Mouse (Mus musculus): ENCODE data around the gene Spg11. TPM values are rescaled to one million over a fixed set of nuclear protein-coding genes. Genes with fewer than 3 reads are reported as not detected.

Gene Spg11
- polyA plus RNA-seq, 1 experiment from 2014 or later = 12.8 TPM

DNA sequence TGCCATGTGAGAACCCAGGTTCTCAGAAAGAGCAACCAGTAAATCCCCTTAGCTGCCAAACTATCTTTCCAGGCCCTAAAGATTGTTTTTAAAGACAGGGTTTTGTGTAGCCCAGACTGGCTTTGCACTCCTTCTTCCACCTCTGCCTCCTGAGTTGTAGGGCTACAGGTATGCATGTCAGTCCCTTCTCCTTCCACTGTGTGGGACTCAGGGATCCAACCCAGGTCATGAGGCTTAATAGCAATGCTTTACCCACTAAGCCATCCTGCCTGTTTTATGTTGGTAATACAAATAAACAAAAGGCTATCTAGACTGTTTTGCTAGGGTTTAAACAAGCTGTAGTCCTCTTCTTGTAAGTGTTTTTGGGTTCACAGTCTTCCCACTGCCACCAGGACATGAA, 39.4 kb upstream of the Spg11 start:
- H3K4me1 ChIP-seq (ENCODE audit: control insufficient read depth, insufficient read depth, low read length) = no peaks in the 10 kb centered on the region
- no peak overlapping the region for H3K4me3 ChIP-seq (ENCODE audit: low read length)
- H3K4me2 ChIP-seq (replicated peaks; ENCODE audit: low read depth, low read length) = no peak overlapping the region
- H3K27me3 ChIP-seq (ENCODE audit: control insufficient read depth, insufficient read depth, low read length) = no peaks in the 10 kb centered on the region
- no peaks in the 10 kb centered on the region for H3K9me3 ChIP-seq (ENCODE audit: control insufficient read depth, low read length)
- H3K36me3 ChIP-seq (ENCODE audit: control insufficient read depth, insufficient read depth, low read length) = no peaks in the 10 kb centered on the region; the same call in 1 of the 2 replicates
- no peak for ATAC-seq (ENCODE audit: low FRiP score, low TSS enrichment)
- H3K9ac ChIP-seq (ENCODE audit: low read depth, low read length) = no peak overlapping the region
- no peak overlapping the region for H3K27ac ChIP-seq (ENCODE audit: low read depth, low read length)

DNA sequence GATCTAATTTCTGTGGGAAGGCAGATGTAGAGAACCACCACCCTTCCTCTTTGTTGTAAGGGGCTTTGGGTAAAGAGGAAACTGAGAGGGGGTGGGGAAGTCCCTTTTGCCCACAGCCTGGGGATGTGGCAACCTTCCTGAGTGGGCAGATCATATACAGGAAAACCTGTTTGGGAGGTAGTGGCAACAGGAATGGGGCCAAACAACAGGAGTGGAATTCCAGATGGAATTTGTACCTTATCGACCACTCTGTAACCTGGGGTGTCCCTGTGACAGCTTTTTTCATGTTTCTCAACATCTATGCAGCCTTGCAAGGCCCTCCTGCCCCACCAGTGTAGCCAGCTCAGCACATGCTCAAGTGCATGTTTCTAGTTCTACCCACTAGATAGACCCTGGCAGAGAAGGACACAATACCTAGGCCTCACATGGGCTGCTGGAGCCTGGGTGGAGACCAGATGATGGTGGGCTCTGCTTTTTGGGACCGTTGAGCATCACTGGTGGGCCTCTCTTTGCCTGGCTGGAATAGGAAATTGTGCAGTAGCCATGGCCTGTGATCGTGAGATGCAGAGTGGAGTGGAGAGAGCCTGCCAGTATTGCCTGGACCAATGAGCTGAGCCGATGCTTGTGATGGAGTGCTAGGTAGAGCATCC, 38.0 kb upstream of the Spg11 start:
- H3K4me3 ChIP-seq (ENCODE audit: low read length) = no peak overlapping the region
- no peaks in the 10 kb centered on the region for H3K4me1 ChIP-seq (ENCODE audit: control insufficient read depth, insufficient read depth, low read length)
- no peaks in the 10 kb centered on the region for H3K27me3 ChIP-seq (ENCODE audit: control insufficient read depth, insufficient read depth, low read length)
- H3K27ac ChIP-seq (ENCODE audit: low read depth, low read length) = no peak overlapping the region
- 86% methylated on average over 4 of the region's 4 CpGs for WGBS
- H3K36me3 ChIP-seq (ENCODE audit: control insufficient read depth, insufficient read depth, low read length) = peaks cover 10% of the 10 kb centered on the region; the same call in 1 of the 2 replicates
- no peak for ATAC-seq (ENCODE audit: low FRiP score, low TSS enrichment)
- no peaks in the 10 kb centered on the region for H3K9me3 ChIP-seq (ENCODE audit: control insufficient read depth, low read length)
- no peak overlapping the region for H3K4me2 ChIP-seq (replicated peaks; ENCODE audit: low read depth, low read length)
- no peak overlapping the region for H3K9ac ChIP-seq (ENCODE audit: low read depth, low read length)

DNA sequence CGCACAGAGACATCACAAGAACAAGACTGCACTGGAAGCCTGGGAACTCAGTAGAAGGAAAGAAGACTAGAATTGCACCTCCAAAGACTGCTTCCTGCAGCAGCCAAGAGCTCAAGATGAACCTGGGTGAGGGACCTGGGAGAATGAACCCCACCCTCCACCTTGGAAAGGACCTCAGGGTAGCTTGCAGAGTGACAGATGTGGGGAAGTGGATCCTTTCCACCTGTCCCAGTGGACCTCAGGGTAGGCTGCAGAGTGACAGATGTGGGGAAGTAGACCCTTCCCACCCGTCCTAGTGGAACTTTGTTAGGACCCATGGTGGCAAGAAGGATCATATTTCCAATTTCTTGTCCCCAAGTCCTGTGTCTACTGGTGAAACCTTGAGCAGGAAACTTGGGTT, 37.1 kb upstream of the Spg11 start:
- no peaks in the 10 kb centered on the region for H3K27me3 ChIP-seq (ENCODE audit: control insufficient read depth, insufficient read depth, low read length)
- H3K9ac ChIP-seq (ENCODE audit: low read depth, low read length) = no peak overlapping the region
- no peaks in the 10 kb centered on the region for H3K4me1 ChIP-seq (ENCODE audit: control insufficient read depth, insufficient read depth, low read length)
- no peak overlapping the region for H3K4me2 ChIP-seq (replicated peaks; ENCODE audit: low read depth, low read length)
- peaks cover 10% of the 10 kb centered on the region; the same call in 1 of the 2 replicates for H3K36me3 ChIP-seq (ENCODE audit: control insufficient read depth, insufficient read depth, low read length)
- 81% methylated on average over 2 of the region's 2 CpGs for WGBS
- no peaks in the 10 kb centered on the region for H3K9me3 ChIP-seq (ENCODE audit: control insufficient read depth, low read length)
- ATAC-seq (ENCODE audit: low FRiP score, low TSS enrichment) = no peak
- H3K4me3 ChIP-seq (ENCODE audit: low read length) = no peak overlapping the region
- no peak overlapping the region for H3K27ac ChIP-seq (ENCODE audit: low read depth, low read length)

DNA sequence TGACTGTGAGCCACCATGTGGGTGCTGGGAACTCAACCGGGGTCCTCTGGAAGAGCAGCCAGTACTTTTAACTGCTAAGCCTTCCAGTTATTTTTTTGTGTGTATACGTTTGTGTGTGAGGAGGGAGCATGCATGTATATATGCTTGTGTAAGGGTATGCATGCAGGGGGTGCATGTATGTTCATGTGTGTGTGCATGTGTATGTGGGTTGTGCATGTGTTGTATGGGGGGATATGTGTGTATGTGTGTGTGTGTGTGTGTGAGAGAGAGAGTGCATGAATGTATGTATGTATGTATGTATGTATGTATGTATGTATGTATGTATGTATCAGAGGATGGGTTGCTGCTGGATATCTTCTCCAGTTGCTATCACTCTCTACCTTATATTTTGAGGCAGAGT, 36.3 kb upstream of the Spg11 start:
- H3K27ac ChIP-seq (ENCODE audit: low read depth, low read length) = no peak overlapping the region
- no peak overlapping the region for H3K9ac ChIP-seq (ENCODE audit: low read depth, low read length)
- 90% methylated on average over 2 of the region's 2 CpGs for WGBS
- H3K4me3 ChIP-seq (ENCODE audit: low read length) = no peak overlapping the region
- H3K27me3 ChIP-seq (ENCODE audit: control insufficient read depth, insufficient read depth, low read length) = no peaks in the 10 kb centered on the region
- ATAC-seq (ENCODE audit: low FRiP score, low TSS enrichment) = no peak
- H3K36me3 ChIP-seq (ENCODE audit: control insufficient read depth, insufficient read depth, low read length) = peaks cover 10% of the 10 kb centered on the region; the same call in 1 of the 2 replicates
- no peaks in the 10 kb centered on the region for H3K9me3 ChIP-seq (ENCODE audit: control insufficient read depth, low read length)
- H3K4me1 ChIP-seq (ENCODE audit: control insufficient read depth, insufficient read depth, low read length) = no peaks in the 10 kb centered on the region
- no peak overlapping the region for H3K4me2 ChIP-seq (replicated peaks; ENCODE audit: low read depth, low read length)

DNA sequence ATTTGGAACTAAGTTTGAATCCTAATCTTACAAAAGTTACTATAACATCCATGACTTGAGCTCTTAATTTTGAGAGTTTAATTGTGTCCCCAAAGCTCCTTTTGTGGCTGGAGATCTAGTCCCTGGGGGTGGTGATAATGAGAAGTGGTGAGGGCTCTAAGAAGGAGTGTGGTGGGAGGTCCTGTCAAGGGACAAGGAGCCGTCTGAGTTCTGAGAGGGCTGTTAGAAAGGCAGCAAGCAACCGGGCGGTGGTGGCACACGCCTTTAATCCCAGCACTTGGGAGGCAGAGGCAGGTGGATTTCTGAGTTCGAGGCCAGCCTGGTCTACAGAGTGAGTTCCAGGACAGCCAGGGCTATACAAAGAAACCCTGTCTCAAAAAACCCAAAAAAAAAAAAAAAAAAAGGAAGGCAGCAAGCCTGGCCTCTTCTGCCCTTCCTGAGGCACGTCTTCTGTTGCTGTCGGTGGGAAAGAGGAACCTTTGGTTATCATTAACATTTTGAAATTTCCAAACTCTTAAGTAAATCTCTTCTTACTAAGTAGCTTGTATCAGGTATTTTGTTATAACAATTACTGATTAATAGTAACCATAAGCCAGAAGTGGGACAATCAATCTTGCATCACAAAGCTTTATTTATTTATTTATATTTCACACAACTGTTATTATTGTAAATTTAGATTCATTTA, 35.6 kb upstream of the Spg11 start:
- no peak overlapping the region for H3K9ac ChIP-seq (ENCODE audit: low read depth, low read length)
- H3K27me3 ChIP-seq (ENCODE audit: control insufficient read depth, insufficient read depth, low read length) = no peaks in the 10 kb centered on the region
- H3K27ac ChIP-seq (ENCODE audit: low read depth, low read length) = no peak overlapping the region
- no peak overlapping the region for H3K4me3 ChIP-seq (ENCODE audit: low read length)
- 83% methylated on average over 7 of the region's 7 CpGs for whole genome bisulfite sequencing
- H3K36me3 ChIP-seq (ENCODE audit: control insufficient read depth, insufficient read depth, low read length) = peaks cover 10% of the 10 kb centered on the region; the same call in 1 of the 2 replicates
- 0 out of 2 replicates have a peak, but pooled peaks cover 3% of the 10 kb centered on the region for H3K4me1 ChIP-seq (ENCODE audit: control insufficient read depth, insufficient read depth, low read length)
- H3K4me2 ChIP-seq (replicated peaks; ENCODE audit: low read depth, low read length) = no peak overlapping the region
- no peak for ATAC-seq (ENCODE audit: low FRiP score, low TSS enrichment)
- no peaks in the 10 kb centered on the region for H3K9me3 ChIP-seq (ENCODE audit: control insufficient read depth, low read length)

DNA sequence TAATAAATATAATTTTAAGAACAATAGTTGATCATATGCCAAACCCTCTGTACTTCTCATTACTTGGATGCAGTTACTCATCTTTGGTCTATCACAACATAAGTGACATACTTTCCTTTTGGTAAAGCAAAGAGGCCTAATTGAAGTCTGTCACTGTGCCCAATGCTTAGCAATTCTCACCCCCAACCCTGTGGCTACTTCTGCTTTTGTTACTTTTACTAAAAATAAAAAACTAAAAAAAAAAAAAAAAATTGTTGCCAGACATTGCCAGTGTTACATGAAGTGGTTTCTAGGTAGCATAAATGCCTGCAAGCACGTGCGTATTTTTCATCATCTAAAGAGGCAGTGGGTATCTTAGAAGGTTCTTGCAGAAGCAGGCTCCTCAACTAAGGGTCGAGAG, 34.7 kb upstream of the Spg11 start:
- Histone ChIP-seq H3K27me3 (ENCODE audit: control insufficient read depth, insufficient read depth, low read length) (no peaks in the 10 kb centered on the region), H3K4me1 (ENCODE audit: control insufficient read depth, insufficient read depth, low read length) (0 out of 2 replicates have a peak, but pooled peaks cover 8% of the 10 kb centered on the region), H3K36me3 (ENCODE audit: control insufficient read depth, insufficient read depth, low read length) (peaks cover 10% of the 10 kb centered on the region; the same call in 1 of the 2 replicates), H3K4me2 (replicated peaks; ENCODE audit: low read depth, low read length) (no peak overlapping the region), H3K9me3 (ENCODE audit: control insufficient read depth, low read length) (no peaks in the 10 kb centered on the region), H3K27ac (ENCODE audit: low read depth, low read length) (no peak overlapping the region), H3K9ac (ENCODE audit: low read depth, low read length) (no peak overlapping the region), H3K4me3 (ENCODE audit: low read length) (no peak overlapping the region)
- 90% methylated on average over 3 of the region's 3 CpGs for WGBS
- no peak for ATAC-seq (ENCODE audit: low FRiP score, low TSS enrichment)

DNA sequence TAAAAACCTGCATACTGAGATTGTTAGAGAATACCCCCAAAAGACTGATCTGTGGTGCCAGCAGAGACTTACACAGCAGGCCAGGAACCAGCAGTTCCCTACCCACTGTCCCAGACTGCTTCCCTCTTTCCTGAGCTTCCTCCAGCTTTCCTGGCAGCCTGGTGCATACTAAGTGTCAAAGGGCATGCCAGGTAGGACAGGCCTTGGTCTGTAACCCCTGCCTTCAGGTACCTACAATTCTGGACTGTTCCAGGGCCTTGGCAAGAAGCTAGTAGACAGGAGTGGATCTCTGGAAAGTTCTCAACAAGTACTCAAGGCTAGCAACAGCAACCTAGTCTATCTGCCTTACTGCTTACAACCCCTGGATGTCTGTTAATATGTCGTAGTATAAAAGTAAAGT, 33.0 kb upstream of the Spg11 start:
- H3K4me2 ChIP-seq (replicated peaks; ENCODE audit: low read depth, low read length) = no peak overlapping the region
- H3K9me3 ChIP-seq (ENCODE audit: control insufficient read depth, low read length) = no peaks in the 10 kb centered on the region
- no peak overlapping the region for H3K27ac ChIP-seq (ENCODE audit: low read depth, low read length)
- no peak overlapping the region for H3K9ac ChIP-seq (ENCODE audit: low read depth, low read length)
- peaks cover 10% of the 10 kb centered on the region; the same call in 1 of the 2 replicates for H3K36me3 ChIP-seq (ENCODE audit: control insufficient read depth, insufficient read depth, low read length)
- H3K27me3 ChIP-seq (ENCODE audit: control insufficient read depth, insufficient read depth, low read length) = no peaks in the 10 kb centered on the region
- 0 out of 2 replicates have a peak, but pooled peaks cover 8% of the 10 kb centered on the region for H3K4me1 ChIP-seq (ENCODE audit: control insufficient read depth, insufficient read depth, low read length)
- no peak for ATAC-seq (ENCODE audit: low FRiP score, low TSS enrichment)
- H3K4me3 ChIP-seq (ENCODE audit: low read length) = no peak overlapping the region
- 100% methylated on average over 1 of the region's 1 CpGs for WGBS

DNA sequence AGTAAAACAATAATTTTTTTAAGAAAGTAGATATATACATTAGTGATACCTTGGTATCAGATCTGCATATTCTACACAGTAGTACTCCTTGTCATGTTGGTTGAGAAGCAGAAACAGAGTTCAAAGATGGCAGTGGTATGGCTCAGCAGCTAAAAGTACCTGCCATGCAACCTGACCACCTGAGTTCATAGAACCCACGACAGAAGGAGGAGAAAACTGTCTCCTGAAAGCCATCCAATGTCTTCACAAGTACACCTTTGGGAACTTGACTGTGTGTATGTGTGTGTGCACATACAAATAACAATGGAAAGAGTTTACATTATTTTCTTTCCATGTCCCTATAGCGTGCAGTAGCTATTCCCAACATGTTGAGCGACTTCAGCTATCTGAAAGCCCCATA, 31.5 kb upstream of the Spg11 start:
- H3K4me2 ChIP-seq (replicated peaks; ENCODE audit: low read depth, low read length) = no peak overlapping the region
- no peak overlapping the region for H3K9ac ChIP-seq (ENCODE audit: low read depth, low read length)
- H3K27me3 ChIP-seq (ENCODE audit: control insufficient read depth, insufficient read depth, low read length) = no peaks in the 10 kb centered on the region
- H3K9me3 ChIP-seq (ENCODE audit: control insufficient read depth, low read length) = no peaks in the 10 kb centered on the region
- no peak overlapping the region for H3K27ac ChIP-seq (ENCODE audit: low read depth, low read length)
- 0 out of 2 replicates have a peak, but pooled peaks cover 8% of the 10 kb centered on the region for H3K4me1 ChIP-seq (ENCODE audit: control insufficient read depth, insufficient read depth, low read length)
- 73% methylated on average over 3 of the region's 3 CpGs for WGBS
- H3K4me3 ChIP-seq (ENCODE audit: low read length) = no peak overlapping the region
- ATAC-seq (ENCODE audit: low FRiP score, low TSS enrichment) = no peak
- peaks cover 10% of the 10 kb centered on the region; the same call in 1 of the 2 replicates for H3K36me3 ChIP-seq (ENCODE audit: control insufficient read depth, insufficient read depth, low read length)

DNA sequence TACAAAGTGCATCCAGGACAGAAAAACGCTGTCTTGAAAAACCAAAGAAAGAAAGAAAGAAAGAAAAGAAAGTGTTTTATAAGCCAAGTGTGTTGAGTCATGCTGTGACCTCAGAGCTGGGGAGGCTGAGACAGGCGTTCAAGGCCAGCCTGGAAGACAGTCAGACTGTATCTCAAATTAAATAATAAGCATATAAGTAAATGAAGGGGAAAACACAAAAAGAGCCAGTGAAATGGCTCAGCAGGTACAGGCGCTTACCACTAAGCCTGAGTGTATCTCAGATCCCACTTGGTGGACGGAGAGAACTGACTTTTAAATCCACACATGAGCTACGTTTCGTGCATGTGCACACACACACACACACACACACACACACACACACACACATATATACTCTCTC, 31.1 kb upstream of the Spg11 start:
- no peak for ATAC-seq (ENCODE audit: low FRiP score, low TSS enrichment)
- Histone ChIP-seq H3K36me3 (ENCODE audit: control insufficient read depth, insufficient read depth, low read length) (peaks cover 10% of the 10 kb centered on the region; the same call in 1 of the 2 replicates), H3K4me1 (ENCODE audit: control insufficient read depth, insufficient read depth, low read length) (0 out of 2 replicates have a peak, but pooled peaks cover 8% of the 10 kb centered on the region), H3K4me2 (replicated peaks; ENCODE audit: low read depth, low read length) (no peak overlapping the region), H3K4me3 (ENCODE audit: low read length) (no peak overlapping the region), H3K9ac (ENCODE audit: low read depth, low read length) (no peak overlapping the region), H3K27ac (ENCODE audit: low read depth, low read length) (no peak overlapping the region), H3K27me3 (ENCODE audit: control insufficient read depth, insufficient read depth, low read length) (no peaks in the 10 kb centered on the region), H3K9me3 (ENCODE audit: control insufficient read depth, low read length) (no peaks in the 10 kb centered on the region)
- WGBS = 93% methylated on average over 6 of the region's 6 CpGs

Data from kidney, embryonic 14.5 days (tissue).